Mouse (Mus musculus): ENCODE results near the gene Prkag2.
A peak's percentile ranks its signal among the peaks of the same experiment; 100 is the strongest.

The Prkag2 gene

DNA sequence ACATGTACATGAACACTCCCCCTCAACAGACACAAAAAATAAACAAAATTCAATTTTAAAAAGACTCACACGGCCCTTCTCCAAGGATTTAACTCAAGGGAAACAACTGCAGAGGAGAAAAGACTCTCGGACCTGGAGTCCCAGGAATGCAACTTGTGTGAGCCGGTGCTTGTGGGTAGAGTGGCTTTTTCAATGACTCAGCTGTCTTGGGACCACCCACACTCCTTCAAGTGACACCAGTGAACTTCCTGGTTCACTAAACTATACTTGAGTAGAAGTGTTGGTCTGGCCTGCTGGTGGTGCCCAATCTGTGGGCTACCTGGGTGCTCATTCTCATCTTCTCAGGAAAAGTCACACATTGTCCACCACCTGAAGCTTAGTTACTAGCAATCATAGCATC lies 53.7 kb downstream of the Prkag2 start:
- DNase-seq (ENCODE audit: low spot score): no peak

DNA sequence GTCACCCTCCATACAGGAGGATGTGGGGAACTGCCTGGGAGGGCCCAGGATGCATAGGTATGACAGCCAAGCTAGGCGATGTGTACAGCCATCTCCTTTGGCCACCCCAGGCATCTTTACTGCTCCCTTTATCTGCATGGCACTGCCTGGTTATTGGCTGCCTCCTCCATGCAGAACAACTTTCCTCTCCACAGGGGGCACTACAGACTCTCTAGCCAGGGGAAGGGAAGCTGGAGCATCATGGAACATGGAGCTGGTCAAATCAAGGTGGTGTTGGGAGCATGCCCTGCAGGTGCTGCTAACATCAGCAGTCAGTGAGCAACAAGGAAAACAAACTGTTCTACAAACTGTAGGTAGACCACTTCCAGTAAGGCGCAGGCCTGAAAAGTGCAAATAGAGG lies 56.4 kb downstream of the Prkag2 start:
- DNase-seq (ENCODE audit: low spot score): no peak

GRCm38 (mm10) chr5:25041947-25042346 lies 58.5 kb downstream of the Prkag2 start:
- DNase-seq (ENCODE audit: low spot score): no peak

- no peak for DNase-seq (ENCODE audit: low spot score)
Measured at GRCm38 (mm10) chr5:25041307-25041706, 59.1 kb downstream of the Prkag2 start.

- no peak for DNase-seq (ENCODE audit: low spot score)
Measured at GRCm38 (mm10) chr5:25040903-25041302, 59.5 kb downstream of the Prkag2 start.

- no peak for DNase-seq (ENCODE audit: low spot score)
Measured at GRCm38 (mm10) chr5:25038827-25039226, 61.6 kb downstream of the Prkag2 start.

- DNase-seq (ENCODE audit: low spot score): no peak
Measured at GRCm38 (mm10) chr5:25035391-25035790, 65.1 kb downstream of the Prkag2 start.

- no peak for DNase-seq (ENCODE audit: low spot score)
Measured at GRCm38 (mm10) chr5:25031456-25031856, 69.0 kb downstream of the Prkag2 start.

DNA sequence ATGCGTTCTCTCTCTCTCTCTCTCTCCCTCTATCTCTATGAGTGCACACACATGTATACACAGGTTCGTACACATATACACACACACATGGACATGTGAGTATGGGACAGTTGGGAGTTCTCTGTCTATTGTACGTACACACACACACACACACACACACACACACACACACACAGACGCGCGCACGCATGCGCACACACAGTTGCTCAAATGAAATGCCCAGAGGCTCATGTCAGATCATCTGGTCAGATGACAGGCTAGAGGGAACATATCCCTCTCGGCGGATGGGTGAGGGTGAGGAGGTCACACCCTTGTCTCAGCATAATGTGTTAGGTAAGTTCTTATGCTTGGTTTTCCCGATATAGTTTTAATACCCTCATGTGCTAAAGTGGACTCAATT lies 69.4 kb downstream of the Prkag2 start:
- no peak for DNase-seq (ENCODE audit: low spot score)

- no peak for DNase-seq (ENCODE audit: low spot score)
Measured at GRCm38 (mm10) chr5:25030276-25030681, 70.2 kb downstream of the Prkag2 start.

GRCm38 (mm10) chr5:25027673-25028072 lies 72.8 kb downstream of the Prkag2 start:
- no peak for DNase-seq (ENCODE audit: low spot score)

GRCm38 (mm10) chr5:25025309-25026019 lies 75.0 kb downstream of the Prkag2 start:
- no peak for DNase-seq (ENCODE audit: low spot score)

- DNase-seq (ENCODE audit: low spot score): no peak
Measured at GRCm38 (mm10) chr5:25022904-25023303, 77.5 kb downstream of the Prkag2 start.

- no peak for DNase-seq (ENCODE audit: low spot score)
Measured at GRCm38 (mm10) chr5:25019221-25019620, 81.2 kb downstream of the Prkag2 start.

DNA sequence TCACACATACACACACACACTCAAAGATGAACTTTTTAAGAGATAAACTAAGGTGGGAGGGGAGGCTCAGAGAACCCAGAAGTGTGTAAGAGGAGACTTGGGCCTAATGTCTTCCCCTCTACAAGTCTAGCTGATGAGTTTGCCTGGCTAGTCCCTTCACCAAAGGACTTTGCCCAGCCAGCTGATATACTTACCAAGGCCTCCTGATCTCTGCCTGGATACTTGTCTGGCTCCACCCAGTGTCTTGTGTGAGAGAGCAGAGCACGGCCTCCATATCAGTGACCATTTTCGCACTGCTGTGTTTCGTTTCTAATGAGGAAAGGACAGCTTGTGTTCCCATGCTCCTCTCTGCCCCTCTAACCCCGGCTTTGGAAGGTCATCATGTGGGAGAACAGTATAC lies 88.3 kb downstream of the Prkag2 start:
- no peak for DNase-seq (ENCODE audit: low spot score)

DNA sequence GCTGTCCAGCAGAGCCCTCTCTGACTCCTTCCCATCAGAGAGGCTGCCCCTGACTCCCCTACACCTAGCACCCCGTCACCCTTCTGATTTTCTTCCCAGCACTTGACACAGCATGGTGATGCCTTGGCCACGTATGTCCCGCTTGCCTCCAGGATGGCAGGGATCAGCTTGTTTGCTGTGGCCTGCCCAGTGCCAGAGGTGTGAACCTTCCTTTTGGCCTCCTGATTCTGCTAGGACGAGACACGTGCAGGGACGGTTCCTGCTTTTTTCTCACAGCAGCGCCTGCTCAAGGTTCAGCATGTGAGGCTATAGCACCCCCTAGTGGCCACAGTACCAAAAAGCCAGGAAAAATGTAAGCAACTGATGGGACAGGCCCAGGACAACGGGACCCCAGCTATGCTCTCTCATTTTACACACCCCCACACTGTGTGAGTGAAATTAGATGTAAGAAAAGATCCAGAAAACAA lies 89.4 kb downstream of the Prkag2 start:
- peak; percentile 75 for DNase-seq (ENCODE audit: low spot score)

DNA sequence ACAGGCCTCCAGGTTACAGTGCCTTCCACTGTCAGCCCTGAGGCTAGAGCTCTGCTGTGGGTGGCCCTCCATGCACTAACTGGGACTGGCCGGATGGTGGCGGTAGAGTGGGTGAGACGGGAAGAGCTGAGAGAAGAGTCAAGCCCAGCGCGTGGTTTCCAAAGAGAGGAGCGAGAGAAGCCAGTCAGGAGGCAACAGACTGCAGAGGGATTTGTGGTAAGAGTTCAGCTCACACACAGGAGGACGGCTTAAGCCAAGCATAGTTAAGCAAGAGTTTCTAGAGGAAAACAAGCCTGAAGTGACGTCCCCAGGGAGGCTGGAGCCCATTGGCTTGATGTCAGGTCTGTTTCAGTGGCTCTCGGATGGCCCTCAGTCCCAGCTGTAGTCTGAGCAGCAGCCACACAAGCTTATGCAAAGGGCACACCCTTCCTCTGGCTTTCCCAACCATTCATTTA lies 90.0 kb downstream of the Prkag2 start:
- peak; percentile 68 for DNase-seq (ENCODE audit: low spot score)

GRCm38 (mm10) chr5:25009770-25010169 lies 90.7 kb downstream of the Prkag2 start:
- DNase-seq (ENCODE audit: low spot score): no peak

- no peak for DNase-seq (ENCODE audit: low spot score)
Measured at GRCm38 (mm10) chr5:25008966-25009365, 91.5 kb downstream of the Prkag2 start.

DNA sequence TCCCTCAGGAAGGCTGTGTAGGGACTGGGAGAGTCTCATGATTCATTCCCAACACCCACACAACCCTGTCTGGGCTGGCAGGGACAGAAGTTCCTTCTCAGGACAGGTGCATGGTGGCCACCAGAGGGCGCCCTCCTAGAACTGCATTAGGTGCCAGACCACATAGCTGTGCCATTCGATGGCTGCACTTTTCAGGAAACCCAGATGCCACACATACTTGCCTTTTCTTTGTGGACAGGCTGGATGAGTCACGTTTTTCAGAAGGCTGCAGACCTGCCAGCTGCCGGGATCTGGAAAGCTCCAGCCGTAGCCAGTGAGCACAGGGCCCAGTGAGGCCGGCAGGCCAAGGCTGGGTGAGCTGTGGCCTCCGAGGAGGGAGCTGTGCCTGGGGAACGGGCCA lies 93.6 kb downstream of the Prkag2 start:
- peak; percentile 64 for DNase-seq (ENCODE audit: low spot score)

- no peak for DNase-seq (ENCODE audit: low spot score)
Measured at GRCm38 (mm10) chr5:25005532-25006129, 94.8 kb downstream of the Prkag2 start.

GRCm38 (mm10) chr5:25001391-25001794 lies 99.0 kb downstream of the Prkag2 start:
- no peak for DNase-seq (ENCODE audit: low spot score)

DNA sequence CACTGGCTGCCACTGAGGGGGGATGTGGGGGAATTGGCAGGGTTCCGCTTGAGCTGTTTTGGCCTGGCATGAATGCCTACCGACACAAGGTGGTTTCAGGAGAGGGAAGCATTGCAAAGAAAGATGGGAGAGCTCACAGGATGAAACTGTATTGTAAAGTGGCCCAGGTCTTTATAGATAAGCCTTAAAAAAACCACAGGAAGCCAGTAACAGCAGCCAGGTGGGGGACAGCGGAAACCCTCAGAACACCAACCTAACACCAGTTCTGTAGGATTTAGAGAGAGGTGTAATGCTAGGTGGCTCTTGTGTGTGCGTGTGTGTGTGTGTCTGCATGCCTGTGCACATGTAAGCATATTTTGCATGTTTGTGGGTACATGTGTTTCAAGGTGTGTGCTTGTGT lies 101.1 kb downstream of the Prkag2 start:
- no peak for DNase-seq (ENCODE audit: low spot score)

All from left cerebral cortex, adult 11 months (tissue).